Mouse (Mus musculus): ENCODE data around the gene Dock8. TPM values are rescaled to one million over a fixed set of nuclear protein-coding genes. Genes with fewer than 3 reads are reported as not detected.

Dock8 gene
- polyA plus RNA-seq, 1 experiment = 8.2 TPM

GRCm38 (mm10) chr19:25038293-25038692 lies 39.0 kb downstream of the Dock8 start:
- peaks cover 3% of the 10 kb centered on the region for H3K36me3 ChIP-seq (ENCODE audit: control insufficient read depth, insufficient read depth)
- peaks cover 10% of the 10 kb centered on the region for H3K79me3 ChIP-seq (ENCODE audit: low read depth)
- H3ac ChIP-seq (ENCODE audit: control insufficient read depth, insufficient read length, low read depth) = no peak overlapping the region
- peaks cover 64% of the 10 kb centered on the region for H3K79me2 ChIP-seq (ENCODE audit: control insufficient read depth, insufficient read depth)
- TF ChIP-seq MYOD1 (IDR thresholded peaks at IDR 0.05; ENCODE audit: control insufficient read depth, insufficient read length, low read depth) (no peak), MAX (IDR thresholded peaks at IDR 0.05) (no peak), MYOG (IDR thresholded peaks at IDR 0.05; ENCODE audit: control insufficient read depth, extremely low read depth, insufficient read length) (no peak), USF1 (IDR thresholded peaks at IDR 0.05; ENCODE audit: low read depth) (no peak), CEBPB (IDR thresholded peaks at IDR 0.05; ENCODE audit: low read depth) (no peak), FOSL1 (IDR thresholded peaks at IDR 0.05; ENCODE audit: insufficient read depth, low read length, poor library complexity, severe bottlenecking) (no peak), CTCF (IDR thresholded peaks at IDR 0.05; ENCODE audit: control insufficient read depth, insufficient read depth, insufficient read length) (no peak)
- H3K27me3 ChIP-seq (ENCODE audit: control insufficient read depth, insufficient read depth, insufficient read length) = no peaks in the 10 kb centered on the region
- no peak overlapping the region for H3K4me3 ChIP-seq (ENCODE audit: insufficient read depth, poor library complexity, severe bottlenecking)

GRCm38 (mm10) chr19:25041209-25041608 lies 41.9 kb downstream of the Dock8 start:
- Histone ChIP-seq H3K27me3 (ENCODE audit: control insufficient read depth, insufficient read depth, insufficient read length) (no peaks in the 10 kb centered on the region), H3K36me3 (ENCODE audit: control insufficient read depth, insufficient read depth) (no peaks in the 10 kb centered on the region), H3K79me2 (ENCODE audit: control insufficient read depth, insufficient read depth) (peaks cover 69% of the 10 kb centered on the region), H3K4me3 (ENCODE audit: insufficient read depth, poor library complexity, severe bottlenecking) (no peak overlapping the region), H3ac (ENCODE audit: control insufficient read depth, insufficient read length, low read depth) (no peak overlapping the region), H3K79me3 (ENCODE audit: low read depth) (peaks cover 12% of the 10 kb centered on the region)
- TF ChIP-seq MAX (IDR thresholded peaks at IDR 0.05) = peak; percentile 45
- no peak for TF ChIP-seq MYOD1 (IDR thresholded peaks at IDR 0.05; ENCODE audit: control insufficient read depth, insufficient read length, low read depth)

- H3K36me3 ChIP-seq (ENCODE audit: control insufficient read depth, insufficient read depth) = no peaks in the 10 kb centered on the region
- no peak overlapping the region for H3ac ChIP-seq (ENCODE audit: control insufficient read depth, insufficient read length, low read depth)
- TF ChIP-seq MAX (IDR thresholded peaks at IDR 0.05) (no peak), MYOD1 (IDR thresholded peaks at IDR 0.05; ENCODE audit: control insufficient read depth, insufficient read length, low read depth) (no peak), USF1 (IDR thresholded peaks at IDR 0.05; ENCODE audit: low read depth) (no peak), MYOG (IDR thresholded peaks at IDR 0.05; ENCODE audit: control insufficient read depth, extremely low read depth, insufficient read length) (no peak), CTCF (IDR thresholded peaks at IDR 0.05; ENCODE audit: control insufficient read depth, insufficient read depth, insufficient read length) (no peak), FOSL1 (IDR thresholded peaks at IDR 0.05; ENCODE audit: insufficient read depth, low read length, poor library complexity, severe bottlenecking) (no peak), CEBPB (IDR thresholded peaks at IDR 0.05; ENCODE audit: low read depth) (no peak)
- H3K27me3 ChIP-seq (ENCODE audit: control insufficient read depth, insufficient read depth, insufficient read length) = no peaks in the 10 kb centered on the region
- no peak overlapping the region for H3K4me3 ChIP-seq (ENCODE audit: insufficient read depth, poor library complexity, severe bottlenecking)
- peaks cover 58% of the 10 kb centered on the region for H3K79me2 ChIP-seq (ENCODE audit: control insufficient read depth, insufficient read depth)
- H3K79me3 ChIP-seq (ENCODE audit: low read depth) = peaks cover 12% of the 10 kb centered on the region
Measured at GRCm38 (mm10) chr19:25042973-25043372, 43.6 kb downstream of the Dock8 start.

- Histone ChIP-seq H3K79me3 (ENCODE audit: low read depth) (peaks cover 12% of the 10 kb centered on the region), H3K4me3 (ENCODE audit: insufficient read depth, poor library complexity, severe bottlenecking) (no peak overlapping the region), H3ac (ENCODE audit: control insufficient read depth, insufficient read length, low read depth) (no peak overlapping the region), H3K79me2 (ENCODE audit: control insufficient read depth, insufficient read depth) (peaks cover 61% of the 10 kb centered on the region), H3K36me3 (ENCODE audit: control insufficient read depth, insufficient read depth) (no peaks in the 10 kb centered on the region), H3K27me3 (ENCODE audit: control insufficient read depth, insufficient read depth, insufficient read length) (no peaks in the 10 kb centered on the region)
- TF ChIP-seq CEBPB (IDR thresholded peaks at IDR 0.05; ENCODE audit: low read depth) (no peak), MYOD1 (IDR thresholded peaks at IDR 0.05; ENCODE audit: control insufficient read depth, insufficient read length, low read depth) (no peak), MYOG (IDR thresholded peaks at IDR 0.05; ENCODE audit: control insufficient read depth, extremely low read depth, insufficient read length) (no peak), USF1 (IDR thresholded peaks at IDR 0.05; ENCODE audit: low read depth) (no peak), MAX (IDR thresholded peaks at IDR 0.05) (no peak), FOSL1 (IDR thresholded peaks at IDR 0.05; ENCODE audit: insufficient read depth, low read length, poor library complexity, severe bottlenecking) (no peak), CTCF (IDR thresholded peaks at IDR 0.05; ENCODE audit: control insufficient read depth, insufficient read depth, insufficient read length) (no peak)
Measured at GRCm38 (mm10) chr19:25044057-25044456, 44.7 kb downstream of the Dock8 start.

- Histone ChIP-seq H3K79me3 (ENCODE audit: low read depth) (peaks cover 7% of the 10 kb centered on the region), H3K36me3 (ENCODE audit: control insufficient read depth, insufficient read depth) (peaks cover 33% of the 10 kb centered on the region), H3K4me3 (ENCODE audit: insufficient read depth, poor library complexity, severe bottlenecking) (no peak overlapping the region), H3K27me3 (ENCODE audit: control insufficient read depth, insufficient read depth, insufficient read length) (no peaks in the 10 kb centered on the region), H3K79me2 (ENCODE audit: control insufficient read depth, insufficient read depth) (peaks cover 24% of the 10 kb centered on the region), H3ac (ENCODE audit: control insufficient read depth, insufficient read length, low read depth) (no peak overlapping the region)
- TF ChIP-seq MAX (IDR thresholded peaks at IDR 0.05) = no peak
- no peak for TF ChIP-seq FOSL1 (IDR thresholded peaks at IDR 0.05; ENCODE audit: insufficient read depth, low read length, poor library complexity, severe bottlenecking)
- no peak for TF ChIP-seq MYOD1 (IDR thresholded peaks at IDR 0.05; ENCODE audit: control insufficient read depth, insufficient read length, low read depth)
- TF ChIP-seq MYOG (IDR thresholded peaks at IDR 0.05; ENCODE audit: control insufficient read depth, extremely low read depth, insufficient read length) = no peak
- no peak for TF ChIP-seq CEBPB (IDR thresholded peaks at IDR 0.05; ENCODE audit: low read depth)
- no peak for TF ChIP-seq CTCF (IDR thresholded peaks at IDR 0.05; ENCODE audit: control insufficient read depth, insufficient read depth, insufficient read length)
- TF ChIP-seq USF1 (IDR thresholded peaks at IDR 0.05; ENCODE audit: low read depth) = no peak
Measured at GRCm38 (mm10) chr19:25052355-25052754, 53.0 kb downstream of the Dock8 start.

- TF ChIP-seq USF1 (IDR thresholded peaks at IDR 0.05; ENCODE audit: low read depth) = no peak
- no peak for TF ChIP-seq CTCF (IDR thresholded peaks at IDR 0.05; ENCODE audit: control insufficient read depth, insufficient read depth, insufficient read length)
- no peak for TF ChIP-seq MYOG (IDR thresholded peaks at IDR 0.05; ENCODE audit: control insufficient read depth, extremely low read depth, insufficient read length)
- TF ChIP-seq MYOD1 (IDR thresholded peaks at IDR 0.05; ENCODE audit: control insufficient read depth, insufficient read length, low read depth) = no peak
- TF ChIP-seq FOSL1 (IDR thresholded peaks at IDR 0.05; ENCODE audit: insufficient read depth, low read length, poor library complexity, severe bottlenecking) = no peak
- TF ChIP-seq MAX (IDR thresholded peaks at IDR 0.05) = no peak
- no peak for TF ChIP-seq CEBPB (IDR thresholded peaks at IDR 0.05; ENCODE audit: low read depth)
- peaks cover 33% of the 10 kb centered on the region for H3K36me3 ChIP-seq (ENCODE audit: control insufficient read depth, insufficient read depth)
- H3K79me2 ChIP-seq (ENCODE audit: control insufficient read depth, insufficient read depth) = peaks cover 23% of the 10 kb centered on the region
Measured at GRCm38 (mm10) chr19:25053152-25053551, 53.8 kb downstream of the Dock8 start.

More at GRCm38 (mm10) chr19:25053152-25053551, 53.8 kb downstream of the Dock8 start:
- Histone ChIP-seq H3K27me3 (ENCODE audit: control insufficient read depth, insufficient read depth, insufficient read length) (no peaks in the 10 kb centered on the region), H3K4me3 (ENCODE audit: insufficient read depth, poor library complexity, severe bottlenecking) (no peak overlapping the region), H3K79me3 (ENCODE audit: low read depth) (peaks cover 7% of the 10 kb centered on the region), H3ac (ENCODE audit: control insufficient read depth, insufficient read length, low read depth) (no peak overlapping the region)
